Comparison of ENCODE assay signal across 18 mouse cellular contexts in genomic region chr2:32327200-32327599, GRCm38 (mm10).
"Had no signal": no experiment of that assay in that cellular context is flagged by ENCODE, and none has a peak within 500 bp of the region (broad histone marks: within the 10 kb centered on the region; RNA-seq: fewer than 3 reads in every experiment).

No protein-coding gene starts in this region.

- H3K4me2 ChIP-seq: liver, embryonic 12.5 days; liver, embryonic 15.5 days; midbrain, embryonic 12.5 days; midbrain, embryonic 15.5 days; neural tube, embryonic 12.5 days; neural tube, embryonic 15.5 days; stomach, embryonic 15.5 days had no signal

- H3K27ac ChIP-seq: liver, embryonic 12.5 days; liver, embryonic 15.5 days; macrophage; midbrain, embryonic 12.5 days; midbrain, embryonic 15.5 days; neural tube, embryonic 12.5 days; neural tube, embryonic 15.5 days; stomach, embryonic 15.5 days had no signal

- H3K4me1 ChIP-seq: liver, embryonic 12.5 days; liver, embryonic 15.5 days had no signal

- ATAC-seq: liver, embryonic 12.5 days; lung, postnatal 0 days; midbrain, embryonic 15.5 days had no signal

- H3K4me3 ChIP-seq: liver, embryonic 12.5 days; liver, embryonic 15.5 days; midbrain, embryonic 12.5 days; midbrain, embryonic 15.5 days; neural tube, embryonic 12.5 days; neural tube, embryonic 15.5 days; stomach, embryonic 15.5 days had no signal

- H3K9me3 ChIP-seq: liver, embryonic 12.5 days; liver, embryonic 15.5 days; midbrain, embryonic 12.5 days; midbrain, embryonic 15.5 days; neural tube, embryonic 12.5 days; neural tube, embryonic 15.5 days; stomach, embryonic 15.5 days had no signal

- H3K9ac ChIP-seq: liver, embryonic 12.5 days; liver, embryonic 15.5 days; midbrain, embryonic 12.5 days; midbrain, embryonic 15.5 days; neural tube, embryonic 12.5 days; neural tube, embryonic 15.5 days; stomach, embryonic 15.5 days had no signal

- H3K27me3 ChIP-seq: midbrain, embryonic 12.5 days; midbrain, embryonic 15.5 days; neural tube, embryonic 12.5 days; neural tube, embryonic 15.5 days; stomach, embryonic 15.5 days had no signal

- H3K36me3 ChIP-seq: liver, embryonic 12.5 days; liver, embryonic 15.5 days; midbrain, embryonic 12.5 days; neural tube, embryonic 12.5 days; stomach, embryonic 15.5 days had no signal

- DNase-seq: kidney, adult 18-20 months; kidney, adult 9 months; kidney, postnatal 14 days; kidney, postnatal 4 days; layer of hippocampus, postnatal 36 days; liver; lung, adult 18-20 months; retina, postnatal 1 day; thymus, postnatal 25 days had no signal
